Mouse (Mus musculus) ES-E14 (cell line): ENCODE measurements around the gene Olfr1198. TPM values are rescaled to one million over a fixed set of nuclear protein-coding genes. Genes with fewer than 3 reads are reported as not detected.

Source experiments
- DNase-seq: peaks from one replicate; pipeline ENCODE4 v3.0.0-alpha.2; 2013; ENCODE audit warnings: low read depth, low spot score
- H3K27ac ChIP-seq: 2 replicates; pipeline ENCODE4 v1.5.1; 2012; ENCODE audit warnings: low read depth, mild to moderate bottlenecking, low read length, moderate library complexity, mixed read lengths; ENCODE audit not compliant: poor library complexity, insufficient read depth, severe bottlenecking
- H3K36me3 ChIP-seq: 2 replicates; pipeline ENCODE4 v1.6.1; 2012; ENCODE audit warnings: mild to moderate bottlenecking, low read length, moderate library complexity, mixed read lengths; ENCODE audit not compliant: control insufficient read depth, poor library complexity, insufficient read depth, severe bottlenecking
- H3K4me1 ChIP-seq, 2 experiments: fragments of 150-350 bp in 1 of 2; sonication (generic) in 1 of 2; 2 replicates each; pipeline ENCODE4 v1.6.1; 2012; ENCODE audit warnings: low read length in 2 of 2, mild to moderate bottlenecking in 1 of 2, mixed read lengths in 1 of 2; ENCODE audit not compliant: control insufficient read depth in 2 of 2, insufficient read depth in 2 of 2, poor library complexity in 1 of 2
- H3K4me3 ChIP-seq, 2 experiments: fragments of 150-350 bp in 1 of 2; sonication (generic) in 1 of 2; 2 replicates each; pipeline ENCODE4 v1.5.1; 2012; ENCODE audit warnings: low read length in 2 of 2, low read depth in 1 of 2, mild to moderate bottlenecking in 1 of 2, mixed read lengths in 1 of 2; ENCODE audit not compliant: insufficient read depth in 1 of 2, poor library complexity in 1 of 2, severe bottlenecking in 1 of 2
- H3K9ac ChIP-seq: 2 replicates; pipeline ENCODE4 v1.6.1; 2012; ENCODE audit warnings: low read depth, mild to moderate bottlenecking, low read length, mixed read lengths; ENCODE audit not compliant: poor library complexity, insufficient read depth, severe bottlenecking
- H3K9me3 ChIP-seq: fragments of 150-350 bp; sonication (generic); 2 replicates; pipeline ENCODE4 v1.6.1; 2012; ENCODE audit warnings: low read depth, mild to moderate bottlenecking, low read length; ENCODE audit not compliant: control insufficient read depth, insufficient read depth
- CHD2 ChIP-seq: IDR thresholded peaks from 2 replicates; pipeline ENCODE4 v1.6.1; 2014; ENCODE audit warnings: mild to moderate bottlenecking, low read depth, low read length, inconsistent platforms
- HCFC1 ChIP-seq: IDR thresholded peaks from 2 replicates; pipeline ENCODE4 v1.6.1; 2012; ENCODE audit warnings: low read length, inconsistent platforms, borderline replicate concordance; ENCODE audit not compliant: insufficient read depth
- MAFK ChIP-seq: IDR thresholded peaks from 2 replicates; pipeline ENCODE4 v1.6.1; 2014; ENCODE audit warnings: mild to moderate bottlenecking, low read depth, low read length, inconsistent platforms; ENCODE audit not compliant: insufficient read depth
- ZC3H11A ChIP-seq: IDR thresholded peaks from 2 replicates; pipeline ENCODE4 v1.6.1; 2012; ENCODE audit warnings: low read depth, mild to moderate bottlenecking, inconsistent platforms, low read length, borderline replicate concordance
- ZNF384 ChIP-seq: IDR thresholded peaks from 2 replicates; pipeline ENCODE4 v1.6.1; 2012; ENCODE audit warnings: low read depth, low read length, inconsistent platforms
- in situ Hi-C, 2 experiments: fragments of 600-800 bp; cut with MboI; formaldehyde crosslinking; loops; one replicate each; pipeline ENCODE4 v1.15.1; 2025; ENCODE audit warnings: low sequenced_read_pairs in 2 of 2, inconsistent platforms in 1 of 2; ENCODE audit not compliant: unreplicated experiment in 2 of 2
- total RNA-seq: library from RNA; depleted of rRNA; stranded (reverse); fragments of 300-350 nt; gene quantifications from 2 replicates; pipeline ENCODE4 v1.2.3, GENCODE M21; 2012; rRNA removed

Gene Olfr1198
- not detected in 2 replicates for total RNA-seq

- Histone ChIP-seq H3K4me3 (no peak within 1 kb of the TSS), H3K9ac (no peak within 1 kb of the TSS), H3K36me3 (no peaks in the 10 kb centered on the region), H3K9me3 (no peaks in the 10 kb centered on the region), H3K27ac (no peak within 1 kb of the TSS), H3K4me1 (no peaks in the 10 kb centered on the region)
- TF ChIP-seq MAFK (no peak), ZNF384 (no peak), ZC3H11A (no peak), HCFC1 (no peak), CHD2 (no peak)
- in situ Hi-C loops = no loop called here
- no peak for DNase-seq
These were observed at the start of gene Olfr1198 for GRCm38 (mm10) chr2:88751270-88751669. Gene Olfr1198, minus strand, starts transcription at chr2:88751370.

GRCm38 (mm10) chr2:88792736-88793135 is 41.6 kb upstream of the Olfr1198 start, which contains the start of gene Olfr1201:
Gene Olfr1201, plus strand, starts transcription at chr2:88793036.
- in situ Hi-C loops = no loop called here
- no peaks in the 10 kb centered on the region for H3K36me3 ChIP-seq
- no peak within 1 kb of the TSS for H3K9ac ChIP-seq
- no peak within 1 kb of the TSS for H3K27ac ChIP-seq
- no peaks in the 10 kb centered on the region for H3K4me1 ChIP-seq
- H3K9me3 ChIP-seq = no peaks in the 10 kb centered on the region
- TF ChIP-seq MAFK = no peak
- no peak for TF ChIP-seq CHD2
- no peak within 1 kb of the TSS for H3K4me3 ChIP-seq
- DNase-seq = no peak

GRCm38 (mm10) chr2:88770388-88770787 is 19.2 kb upstream of the Olfr1198 start, which contains the start of gene Olfr1200:
Gene Olfr1200, minus strand, starts transcription at chr2:88770488.
- in situ Hi-C loops = no loop called here
- Histone ChIP-seq H3K36me3 (no peaks in the 10 kb centered on the region), H3K9ac (no peak within 1 kb of the TSS), H3K27ac (no peak within 1 kb of the TSS), H3K9me3 (no peaks in the 10 kb centered on the region), H3K4me1 (no peaks in the 10 kb centered on the region), H3K4me3 (no peak within 1 kb of the TSS)
- TF ChIP-seq MAFK (no peak), HCFC1 (no peak), ZC3H11A (no peak), ZNF384 (no peak), CHD2 (no peak)
- no peak for DNase-seq

- in situ Hi-C loops = no loop called here
- Histone ChIP-seq H3K9me3 (no peaks in the 10 kb centered on the region), H3K9ac (no peak within 1 kb of the TSS), H3K4me1 (no peaks in the 10 kb centered on the region), H3K4me3 (no peak within 1 kb of the TSS), H3K27ac (no peak within 1 kb of the TSS), H3K36me3 (no peaks in the 10 kb centered on the region)
- no peak for DNase-seq
- no peak for TF ChIP-seq ZC3H11A
- no peak for TF ChIP-seq ZNF384
- TF ChIP-seq MAFK = no peak
These were observed 9.2 kb upstream of the Olfr1198 start, which contains the start of gene Olfr1199 for GRCm38 (mm10) chr2:88760369-88760768. Gene Olfr1199, minus strand, starts transcription at chr2:88760469.

GRCm38 (mm10) chr2:88743379-88743778 is 7.8 kb downstream of the Olfr1198 start:
- no peak overlapping the region for H3K4me3 ChIP-seq
- no peak for DNase-seq
- H3K27ac ChIP-seq = no peak overlapping the region
- in situ Hi-C loops = no loop called here
- TF ChIP-seq MAFK = no peak
- TF ChIP-seq ZC3H11A = no peak
- no peak for TF ChIP-seq ZNF384
- no peak for TF ChIP-seq HCFC1
- TF ChIP-seq CHD2 = no peak
- no peaks in the 10 kb centered on the region for H3K9me3 ChIP-seq
- H3K9ac ChIP-seq = no peak overlapping the region
- no peaks in the 10 kb centered on the region for H3K36me3 ChIP-seq
- H3K4me1 ChIP-seq = no peaks in the 10 kb centered on the region
